Mouse (Mus musculus): ENCODE results near the gene Dctn1. TPM values are rescaled to one million over a fixed set of nuclear protein-coding genes. Genes with fewer than 3 reads are reported as not detected.

Dctn1 gene
- total and polyA plus RNA-seq, 2 experiments from 2014 or later, result 45.9 to 50.8 TPM

GRCm38 (mm10) chr6:83124851-83125312 is 40.8 kb upstream of the Dctn1 start:
- Histone ChIP-seq H3K27ac (ENCODE audit: low read depth) (no peak overlapping the region), H3K9ac (replicated peaks; ENCODE audit: low read depth, low read length) (peak overlapping the region; percentile 58), H3K4me1 (ENCODE audit: control insufficient read depth, insufficient read depth) (peaks cover 20% of the 10 kb centered on the region), H3K4me2 (ENCODE audit: low read depth, low read length) (peak overlapping the region; percentile 87), H3K9me3 (replicated peaks; ENCODE audit: control insufficient read depth, low read length) (no peaks in the 10 kb centered on the region), H3K4me3 (ENCODE audit: low read depth, low read length) (peak overlapping the region; percentile 68), H3K36me3 (replicated peaks; ENCODE audit: control insufficient read depth, insufficient read depth, low read length) (no peaks in the 10 kb centered on the region), H3K27me3 (ENCODE audit: control insufficient read depth, insufficient read depth, low read length) (no peaks in the 10 kb centered on the region)
- DNase-seq (ENCODE audit: low spot score) (peak; percentile 85), ATAC-seq (ENCODE audit: insufficient read depth, low read depth) (peak; percentile 22)
- 0% methylated on average over 30 of the region's 30 CpGs for WGBS
- TF ChIP-seq EP300 (IDR thresholded peaks at IDR 0.05; ENCODE audit: low read depth) (0 out of 2 replicates have a peak, but pooled peaks have one; percentile 70), CTCF (IDR thresholded peaks at IDR 0.05; ENCODE audit: low read depth) (no peak)

DNA sequence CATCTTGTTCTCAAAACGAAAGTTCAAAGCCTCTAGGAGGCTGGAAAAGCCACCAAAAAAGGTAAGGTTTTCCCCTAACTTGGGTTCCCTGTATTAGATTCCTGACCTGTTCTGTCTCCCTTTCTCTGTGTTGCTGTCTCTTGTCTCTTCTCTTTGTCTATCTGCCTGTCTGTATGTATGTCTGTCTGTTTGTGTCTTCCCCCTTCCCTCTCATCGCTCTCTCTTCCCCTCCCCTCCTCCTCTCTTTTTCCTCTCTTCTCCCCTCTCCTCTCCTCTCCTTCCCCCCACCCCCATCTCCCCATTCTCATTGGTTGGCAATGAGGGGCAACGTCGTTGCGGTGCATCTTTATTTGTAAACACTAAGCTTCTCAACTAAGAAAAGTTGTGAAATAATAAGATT is 40.4 kb upstream of the Dctn1 start, which contains the start of gene Ino80b:
Gene Ino80b, minus strand, starts transcription at position 101 of the 400 bp plus-strand sequence.
- H3K4me1 ChIP-seq (ENCODE audit: control insufficient read depth, insufficient read depth), result peaks cover 20% of the 10 kb centered on the region
- no peak for ATAC-seq (ENCODE audit: insufficient read depth, low read depth)
- 29% methylated on average over 5 of the region's 5 CpGs for WGBS

GRCm38 (mm10) chr6:83127419-83127818 is 38.3 kb upstream of the Dctn1 start:
- DNase-seq (ENCODE audit: low spot score), result no peak
- H3K27me3 ChIP-seq (ENCODE audit: control insufficient read depth, insufficient read depth, low read length), result no peaks in the 10 kb centered on the region
- WGBS, result 97% methylated on average over 5 of the region's 5 CpGs
- H3K27ac ChIP-seq (ENCODE audit: low read depth), result no peak overlapping the region
- no peak overlapping the region for H3K4me3 ChIP-seq (ENCODE audit: low read depth, low read length)
- no peak for TF ChIP-seq EP300 (IDR thresholded peaks at IDR 0.05; ENCODE audit: low read depth)
- TF ChIP-seq CTCF (IDR thresholded peaks at IDR 0.05; ENCODE audit: low read depth), result peak; percentile 8; the same call in 1 of the 2 replicates
- no peaks in the 10 kb centered on the region for H3K9me3 ChIP-seq (replicated peaks; ENCODE audit: control insufficient read depth, low read length)
- no peak overlapping the region for H3K9ac ChIP-seq (replicated peaks; ENCODE audit: low read depth, low read length)
- no peaks in the 10 kb centered on the region for H3K36me3 ChIP-seq (replicated peaks; ENCODE audit: control insufficient read depth, insufficient read depth, low read length)
- ATAC-seq (ENCODE audit: insufficient read depth, low read depth), result no peak
- no peak overlapping the region for H3K4me2 ChIP-seq (ENCODE audit: low read depth, low read length)
- H3K4me1 ChIP-seq (ENCODE audit: control insufficient read depth, insufficient read depth), result peaks cover 10% of the 10 kb centered on the region

More for the DNA sequence above, 40.4 kb upstream of the Dctn1 start, which contains the start of gene Ino80b:
- no peaks in the 10 kb centered on the region for H3K36me3 ChIP-seq (replicated peaks; ENCODE audit: control insufficient read depth, insufficient read depth, low read length)
- H3K4me3 ChIP-seq (ENCODE audit: low read depth, low read length), result peak within 1 kb of the TSS; percentile 68
- TF ChIP-seq CTCF (IDR thresholded peaks at IDR 0.05; ENCODE audit: low read depth), result no peak
- TF ChIP-seq EP300 (IDR thresholded peaks at IDR 0.05; ENCODE audit: low read depth), result 0 out of 2 replicates have a peak, but pooled peaks have one; percentile 14
- peak within 1 kb of the TSS; percentile 58 for H3K9ac ChIP-seq (replicated peaks; ENCODE audit: low read depth, low read length)
- no peak within 1 kb of the TSS for H3K27ac ChIP-seq (ENCODE audit: low read depth)
- H3K27me3 ChIP-seq (ENCODE audit: control insufficient read depth, insufficient read depth, low read length), result no peaks in the 10 kb centered on the region
- peak within 1 kb of the TSS; percentile 87 for H3K4me2 ChIP-seq (ENCODE audit: low read depth, low read length)
- H3K9me3 ChIP-seq (replicated peaks; ENCODE audit: control insufficient read depth, low read length), result no peaks in the 10 kb centered on the region
- no peak for DNase-seq (ENCODE audit: low spot score)

DNA sequence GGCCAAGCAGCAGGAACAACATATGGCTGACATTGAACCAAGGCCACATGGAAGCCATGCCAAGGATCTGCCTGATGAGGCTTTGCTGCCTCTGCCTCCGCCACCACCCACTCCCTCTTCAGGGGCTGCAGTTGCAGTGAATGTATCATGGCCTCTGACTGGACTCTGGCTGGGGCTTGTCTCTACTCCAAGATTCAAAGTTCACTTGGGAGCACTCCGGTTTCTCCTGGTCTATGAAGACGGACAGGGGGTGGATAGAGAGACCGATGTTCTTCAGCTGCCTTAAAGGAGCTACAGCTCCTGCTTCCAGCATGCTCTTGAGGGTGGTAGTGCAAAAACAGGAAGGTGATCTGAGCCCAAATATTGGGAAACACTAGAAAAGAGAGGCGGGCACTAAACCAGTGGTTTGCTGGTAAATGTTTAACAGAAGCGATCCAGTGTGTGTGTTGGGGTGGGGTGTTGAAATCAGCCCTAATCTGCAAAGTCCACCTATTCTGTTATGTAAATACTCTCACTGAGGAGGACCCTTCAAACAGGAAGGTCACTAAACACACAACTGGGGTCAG is 34.2 kb upstream of the Dctn1 start:
- Histone ChIP-seq H3K36me3 (replicated peaks; ENCODE audit: control insufficient read depth, insufficient read depth, low read length) (no peaks in the 10 kb centered on the region), H3K9ac (replicated peaks; ENCODE audit: low read depth, low read length) (no peak overlapping the region), H3K4me1 (ENCODE audit: control insufficient read depth, insufficient read depth) (peaks cover 11% of the 10 kb centered on the region), H3K4me2 (ENCODE audit: low read depth, low read length) (no peak overlapping the region), H3K4me3 (ENCODE audit: low read depth, low read length) (no peak overlapping the region), H3K9me3 (replicated peaks; ENCODE audit: control insufficient read depth, low read length) (no peaks in the 10 kb centered on the region), H3K27me3 (ENCODE audit: control insufficient read depth, insufficient read depth, low read length) (no peaks in the 10 kb centered on the region), H3K27ac (ENCODE audit: low read depth) (no peak overlapping the region)
- TF ChIP-seq EP300 (IDR thresholded peaks at IDR 0.05; ENCODE audit: low read depth), result no peak
- no peak for TF ChIP-seq CTCF (IDR thresholded peaks at IDR 0.05; ENCODE audit: low read depth)
- ATAC-seq (ENCODE audit: insufficient read depth, low read depth), result no peak
- DNase-seq (ENCODE audit: low spot score), result no peak
- WGBS, result 64% methylated on average over 6 of the region's 6 CpGs

DNA sequence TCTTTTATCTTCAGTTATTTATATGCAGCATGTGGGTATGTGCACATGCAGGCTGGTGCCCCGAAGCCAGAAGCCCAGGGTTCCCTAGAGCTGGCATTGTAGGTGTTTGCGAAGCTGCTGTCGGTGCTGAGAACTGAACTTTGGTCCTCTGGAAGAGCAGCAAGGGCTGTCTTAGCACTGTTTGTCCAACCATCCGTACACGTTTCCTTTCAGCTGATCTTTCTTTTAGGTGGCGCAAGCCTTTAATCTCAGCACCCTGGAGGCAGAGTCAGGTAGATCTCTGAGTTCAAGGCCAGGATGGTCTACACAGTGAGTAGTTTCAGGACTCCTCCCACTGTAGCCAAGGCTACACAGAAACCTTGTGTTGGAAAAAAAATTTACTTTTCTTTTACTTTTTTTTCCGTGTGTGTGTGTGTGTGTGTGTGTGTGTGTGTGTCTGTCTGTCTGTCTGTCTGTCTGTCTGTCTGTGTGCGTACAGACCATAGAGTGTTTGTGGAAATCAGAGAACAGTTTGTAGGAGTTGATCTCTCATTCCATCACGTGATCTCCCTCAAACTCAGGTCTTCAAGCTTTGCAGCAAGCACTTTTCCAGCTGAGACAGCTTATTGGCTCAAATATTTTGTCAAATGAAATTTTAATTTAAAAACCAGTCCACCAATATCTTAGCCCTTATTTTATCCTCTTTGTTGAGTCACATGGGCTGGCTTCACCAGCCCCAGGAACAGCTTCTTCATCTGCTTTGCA is 33.4 kb upstream of the Dctn1 start:
- ATAC-seq (ENCODE audit: insufficient read depth, low read depth), result no peak
- Histone ChIP-seq H3K9ac (replicated peaks; ENCODE audit: low read depth, low read length) (no peak overlapping the region), H3K4me1 (ENCODE audit: control insufficient read depth, insufficient read depth) (peaks cover 11% of the 10 kb centered on the region), H3K4me3 (ENCODE audit: low read depth, low read length) (no peak overlapping the region), H3K27ac (ENCODE audit: low read depth) (no peak overlapping the region), H3K36me3 (replicated peaks; ENCODE audit: control insufficient read depth, insufficient read depth, low read length) (no peaks in the 10 kb centered on the region), H3K4me2 (ENCODE audit: low read depth, low read length) (no peak overlapping the region), H3K9me3 (replicated peaks; ENCODE audit: control insufficient read depth, low read length) (no peaks in the 10 kb centered on the region), H3K27me3 (ENCODE audit: control insufficient read depth, insufficient read depth, low read length) (no peaks in the 10 kb centered on the region)
- 79% methylated on average over 9 of the region's 9 CpGs for WGBS
- TF ChIP-seq EP300 (IDR thresholded peaks at IDR 0.05; ENCODE audit: low read depth) (no peak), CTCF (IDR thresholded peaks at IDR 0.05; ENCODE audit: low read depth) (no peak)
- DNase-seq (ENCODE audit: low spot score), result no peak

Measured in heart, postnatal 0 days (tissue).